Mouse (Mus musculus): ENCODE results near the gene Bptf.

DNA sequence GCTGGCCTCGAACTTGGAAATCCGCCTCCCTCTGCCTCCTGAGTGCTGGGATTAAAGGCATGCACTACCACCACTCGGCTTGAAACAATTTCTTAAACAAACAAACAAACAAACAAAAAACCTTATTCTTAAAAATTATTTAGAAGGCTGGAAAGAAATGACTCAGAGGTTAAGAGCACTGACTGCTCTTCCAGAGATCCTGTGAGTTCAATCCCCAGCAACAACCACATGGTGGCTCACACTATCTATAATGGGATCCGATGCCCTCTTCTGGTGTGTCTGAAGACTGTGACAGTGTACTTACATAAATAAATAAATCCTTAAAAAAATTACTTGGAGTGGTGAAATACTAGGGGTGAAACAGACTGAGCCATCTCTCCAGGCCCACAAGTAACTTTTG, 29.3 kb upstream of the Bptf start:
- TF ChIP-seq CTCF (IDR thresholded peaks at IDR 0.05; ENCODE audit: borderline replicate concordance, insufficient read depth, low read depth, low read length) (no peak), POLR2A (IDR thresholded peaks at IDR 0.05; ENCODE audit: borderline replicate concordance, insufficient read depth, low read length) (no peak)

All from cerebellum, adult 2 months (tissue).